Mouse (Mus musculus) T-helper 2 cell (primary cell): ENCODE measurements at regions not wholly inside any gene's neighbourhood (a gene's known extent, or its start where the extent isn't known, plus 50 kb on each side); places are given as distances from the start of the nearest gene placed in this dataset.

Experiments used
- in situ Hi-C: fragments of 300-600 bp; cut with MboI, MseI; formaldehyde crosslinking; loops from one replicate; pipeline ENCODE4 v1.15.1; 2025; ENCODE audit warnings: high pct_unique_total_duplicates

- in situ Hi-C loops = no loop called here
These were observed 239.7 kb downstream of the Tpbg start for GRCm38 (mm10) chr9:86081873-86082272.

- in situ Hi-C loops = no loop called here
These were observed 250.8 kb downstream of the Tpbg start for GRCm38 (mm10) chr9:86092998-86093397.

- in situ Hi-C loops = no loop called here
These were observed 253.3 kb downstream of the Tpbg start for GRCm38 (mm10) chr9:86095460-86095859.

- in situ Hi-C loops = no loop called here
These were observed 254.1 kb downstream of the Tpbg start for GRCm38 (mm10) chr9:86096246-86096645.

- in situ Hi-C loops = no loop called here
These were observed 257.1 kb downstream of the Tpbg start for GRCm38 (mm10) chr9:86099325-86099724.

GRCm38 (mm10) chr9:86101360-86102086, 259.3 kb downstream of the Tpbg start:
- in situ Hi-C loops = no loop called here

- in situ Hi-C loops = no loop called here
These were observed 261.4 kb downstream of the Tpbg start for GRCm38 (mm10) chr9:86103607-86104006.

GRCm38 (mm10) chr9:86104664-86105063, 262.5 kb downstream of the Tpbg start:
- in situ Hi-C loops = no loop called here

- in situ Hi-C loops = no loop called here
These were observed 263.7 kb downstream of the Tpbg start for GRCm38 (mm10) chr9:86105851-86106250.

GRCm38 (mm10) chr9:86109906-86110305, 267.7 kb downstream of the Tpbg start:
- in situ Hi-C loops = no loop called here

- in situ Hi-C loops = no loop called here
These were observed 277.2 kb downstream of the Tpbg start for GRCm38 (mm10) chr9:86119370-86119769.

- in situ Hi-C loops = loop anchor here (25.0 kb wide), 1 partner anchor 302 kb away; no protein-coding TSS in a partner anchor
These were observed 293.4 kb downstream of the Tpbg start for GRCm38 (mm10) chr9:86135617-86136016.

GRCm38 (mm10) chr9:86145903-86146302, 303.7 kb downstream of the Tpbg start:
- in situ Hi-C loops = loop anchor here (25.0 kb wide), 1 partner anchor 291 kb away; no protein-coding TSS in a partner anchor

- in situ Hi-C loops = no loop called here
These were observed 304.4 kb downstream of the Ube2cbp start for GRCm38 (mm10) chr9:86160316-86160715.

GRCm38 (mm10) chr9:86166362-86167067, 298.2 kb downstream of the Ube2cbp start:
- in situ Hi-C loops = no loop called here

- in situ Hi-C loops = no loop called here
These were observed 294.0 kb downstream of the Ube2cbp start for GRCm38 (mm10) chr9:86170756-86171155.

- in situ Hi-C loops = no loop called here
These were observed 277.7 kb downstream of the Ube2cbp start for GRCm38 (mm10) chr9:86186751-86187747.

GRCm38 (mm10) chr9:86188873-86189272, 275.9 kb downstream of the Ube2cbp start:
- in situ Hi-C loops = no loop called here

- in situ Hi-C loops = no loop called here
These were observed 259.7 kb downstream of the Ube2cbp start for GRCm38 (mm10) chr9:86205041-86205440.

- in situ Hi-C loops = no loop called here
These were observed 256.3 kb downstream of the Ube2cbp start for GRCm38 (mm10) chr9:86208334-86208925.

- in situ Hi-C loops = no loop called here
These were observed 253.5 kb downstream of the Ube2cbp start for GRCm38 (mm10) chr9:86211267-86211666.
